Mouse (Mus musculus): Measurements from ENCODE around the gene Grb10. TPM values are rescaled to one million over a fixed set of nuclear protein-coding genes. Genes with fewer than 3 reads are reported as not detected.

Grb10 gene
- polyA plus RNA-seq, 1 experiment = 12.1 TPM

DNA sequence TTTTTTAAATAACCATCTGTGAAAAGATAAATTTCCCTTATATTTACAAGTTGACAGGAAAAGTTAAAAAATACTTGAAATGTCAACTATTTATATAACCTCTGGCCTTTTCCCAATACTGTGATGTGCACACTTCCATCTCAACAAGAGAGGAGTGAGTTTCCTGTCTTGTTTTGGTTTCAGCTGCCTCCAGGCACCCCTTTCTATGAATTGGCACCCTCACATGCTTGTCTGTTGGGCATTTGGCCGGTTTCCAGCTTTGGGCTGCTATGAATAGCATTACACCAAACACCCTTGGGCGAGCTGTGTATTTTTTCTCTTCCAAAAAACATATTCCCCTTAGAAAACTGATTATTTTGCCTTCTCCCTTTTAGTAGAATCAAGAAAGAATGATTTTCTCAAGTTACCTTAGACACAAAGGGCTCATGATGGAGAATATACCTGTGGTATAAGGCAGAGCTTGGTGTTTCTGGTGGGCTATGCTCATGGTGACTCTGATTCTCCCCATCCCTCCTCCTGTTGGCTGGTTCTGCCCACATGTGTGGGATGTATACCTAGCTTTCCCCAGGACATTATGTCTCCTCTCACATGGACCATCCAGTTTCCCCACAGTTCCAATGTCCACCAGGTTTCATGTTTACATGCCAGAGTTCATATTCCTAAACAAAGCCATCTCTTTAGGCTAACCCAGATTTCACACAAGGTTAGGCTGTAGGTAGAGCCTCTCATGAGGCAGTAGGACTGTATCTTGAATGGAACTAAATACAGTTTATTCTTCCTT lies 10.3 kb upstream of the Grb10 start:
- TF ChIP-seq CTCF (IDR thresholded peaks at IDR 0.05; ENCODE audit: control insufficient read depth, insufficient read depth, insufficient replicate concordance, low read depth, low read length) (no peak), POLR2A (IDR thresholded peaks at IDR 0.05; ENCODE audit: control insufficient read depth, low read depth, low read length) (no peak)
- H3K27ac ChIP-seq (ENCODE audit: control insufficient read depth, insufficient read depth, low read depth, low read length) = no peak overlapping the region
- H3K27me3 ChIP-seq (ENCODE audit: control insufficient read depth, insufficient read depth, low read length) = no peaks in the 10 kb centered on the region
- H3K36me3 ChIP-seq (ENCODE audit: control insufficient read depth, insufficient read depth, low read length) = no peaks in the 10 kb centered on the region
- no peak overlapping the region for H3K4me3 ChIP-seq (ENCODE audit: control insufficient read depth, low read depth, low read length)
- H3K4me1 ChIP-seq (ENCODE audit: control insufficient read depth, insufficient read depth, low read length) = no peaks in the 10 kb centered on the region

DNA sequence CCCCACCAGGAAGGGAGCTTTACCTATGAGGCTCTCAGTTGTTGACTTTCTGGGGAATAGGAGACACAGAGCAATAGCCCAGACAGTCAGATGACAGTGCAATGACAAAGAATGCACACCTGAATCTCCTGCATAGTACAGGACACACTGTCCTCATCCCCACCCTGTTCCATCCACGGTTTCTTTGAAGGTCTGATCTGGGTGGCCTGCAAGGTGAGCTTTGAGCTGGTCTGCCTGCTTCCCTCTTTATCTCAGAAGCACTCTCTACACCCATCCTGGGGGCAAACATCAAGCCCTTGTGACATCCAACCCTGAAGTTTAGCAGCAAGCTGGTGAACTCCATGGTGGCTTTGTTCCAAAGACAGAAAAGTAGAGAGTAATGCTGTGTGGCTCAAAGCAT lies 9.7 kb upstream of the Grb10 start:
- Histone ChIP-seq H3K27me3 (ENCODE audit: control insufficient read depth, insufficient read depth, low read length) (no peaks in the 10 kb centered on the region), H3K4me3 (ENCODE audit: control insufficient read depth, low read depth, low read length) (no peak overlapping the region), H3K27ac (ENCODE audit: control insufficient read depth, insufficient read depth, low read depth, low read length) (no peak overlapping the region), H3K4me1 (ENCODE audit: control insufficient read depth, insufficient read depth, low read length) (no peaks in the 10 kb centered on the region), H3K36me3 (ENCODE audit: control insufficient read depth, insufficient read depth, low read length) (no peaks in the 10 kb centered on the region)
- TF ChIP-seq POLR2A (IDR thresholded peaks at IDR 0.05; ENCODE audit: control insufficient read depth, low read depth, low read length) (no peak), CTCF (IDR thresholded peaks at IDR 0.05; ENCODE audit: control insufficient read depth, insufficient read depth, insufficient replicate concordance, low read depth, low read length) (no peak)

DNA sequence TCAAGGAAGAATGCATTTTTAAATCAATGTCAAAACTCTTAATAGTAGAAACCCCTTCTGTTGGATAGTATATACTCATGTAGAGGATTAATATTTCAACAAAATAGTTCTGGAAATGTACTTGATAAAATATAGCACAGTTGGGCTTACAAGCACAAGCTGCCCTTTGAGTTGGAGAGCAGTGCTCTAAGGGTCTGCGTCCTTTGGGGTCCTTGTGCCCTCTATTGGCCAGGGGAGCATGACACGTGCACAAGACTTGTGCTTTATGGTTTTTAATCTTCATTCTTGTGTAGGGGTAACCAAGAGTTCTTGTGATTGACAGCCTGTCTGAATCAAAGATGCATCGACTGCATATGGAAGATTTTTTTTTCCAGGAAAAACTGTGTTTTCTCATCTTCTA lies 5.8 kb upstream of the Grb10 start:
- H3K27me3 ChIP-seq (ENCODE audit: control insufficient read depth, insufficient read depth, low read length) = no peaks in the 10 kb centered on the region
- no peak overlapping the region for H3K4me3 ChIP-seq (ENCODE audit: control insufficient read depth, low read depth, low read length)
- TF ChIP-seq CTCF (IDR thresholded peaks at IDR 0.05; ENCODE audit: control insufficient read depth, insufficient read depth, insufficient replicate concordance, low read depth, low read length) (no peak), POLR2A (IDR thresholded peaks at IDR 0.05; ENCODE audit: control insufficient read depth, low read depth, low read length) (no peak)
- no peak overlapping the region for H3K27ac ChIP-seq (ENCODE audit: control insufficient read depth, insufficient read depth, low read depth, low read length)
- H3K36me3 ChIP-seq (ENCODE audit: control insufficient read depth, insufficient read depth, low read length) = no peaks in the 10 kb centered on the region
- H3K4me1 ChIP-seq (ENCODE audit: control insufficient read depth, insufficient read depth, low read length) = no peaks in the 10 kb centered on the region

DNA sequence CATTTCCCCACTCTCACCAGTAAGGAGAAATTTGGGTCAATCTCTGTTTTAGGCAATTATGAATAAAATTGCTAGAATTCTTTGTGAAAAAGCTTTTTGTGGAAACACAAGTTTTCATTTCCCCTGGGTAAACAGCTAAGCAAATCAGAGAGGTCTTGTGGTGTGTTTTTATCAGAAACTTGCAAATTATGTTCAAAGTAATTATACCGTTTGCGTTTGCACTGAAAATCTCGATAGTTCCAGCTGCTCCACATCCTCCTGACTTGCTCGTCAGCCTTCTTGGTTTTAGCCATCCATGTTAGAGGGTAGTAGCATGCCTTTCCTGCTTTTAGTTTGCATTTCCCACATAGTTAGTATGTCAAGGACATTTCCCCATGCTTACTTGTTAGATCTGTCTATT lies 3.3 kb upstream of the Grb10 start:
- H3K4me3 ChIP-seq (ENCODE audit: control insufficient read depth, low read depth, low read length) = no peak overlapping the region
- H3K4me1 ChIP-seq (ENCODE audit: control insufficient read depth, insufficient read depth, low read length) = peaks cover 4% of the 10 kb centered on the region
- TF ChIP-seq CTCF (IDR thresholded peaks at IDR 0.05; ENCODE audit: control insufficient read depth, insufficient read depth, insufficient replicate concordance, low read depth, low read length) (no peak), POLR2A (IDR thresholded peaks at IDR 0.05; ENCODE audit: control insufficient read depth, low read depth, low read length) (no peak)
- no peaks in the 10 kb centered on the region; the same call in 1 of the 2 replicates for H3K27me3 ChIP-seq (ENCODE audit: control insufficient read depth, insufficient read depth, low read length)
- H3K36me3 ChIP-seq (ENCODE audit: control insufficient read depth, insufficient read depth, low read length) = no peaks in the 10 kb centered on the region
- no peak overlapping the region for H3K27ac ChIP-seq (ENCODE audit: control insufficient read depth, insufficient read depth, low read depth, low read length)

DNA sequence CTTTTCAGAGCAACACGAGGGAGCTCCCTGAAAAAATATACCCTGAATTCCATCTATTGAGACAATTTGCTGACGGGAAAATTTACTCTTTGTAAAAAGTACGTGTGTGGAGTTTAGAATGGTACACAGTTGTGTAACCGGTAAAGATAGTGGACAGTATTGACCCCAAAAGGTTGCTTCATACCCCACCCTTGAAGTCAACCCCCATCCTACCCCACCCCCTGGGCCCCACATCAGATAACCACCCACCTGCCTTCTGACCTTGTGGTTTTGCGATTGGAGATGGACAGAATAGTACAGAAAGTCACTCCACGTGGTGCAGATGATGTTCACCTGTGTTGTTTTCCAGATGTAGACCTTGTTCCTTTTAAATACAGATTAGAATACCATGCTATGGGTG lies 2.9 kb upstream of the Grb10 start:
- H3K4me1 ChIP-seq (ENCODE audit: control insufficient read depth, insufficient read depth, low read length) = peaks cover 4% of the 10 kb centered on the region
- H3K4me3 ChIP-seq (ENCODE audit: control insufficient read depth, low read depth, low read length) = no peak overlapping the region
- no peak for TF ChIP-seq POLR2A (IDR thresholded peaks at IDR 0.05; ENCODE audit: control insufficient read depth, low read depth, low read length)
- no peak for TF ChIP-seq CTCF (IDR thresholded peaks at IDR 0.05; ENCODE audit: control insufficient read depth, insufficient read depth, insufficient replicate concordance, low read depth, low read length)
- H3K36me3 ChIP-seq (ENCODE audit: control insufficient read depth, insufficient read depth, low read length) = no peaks in the 10 kb centered on the region
- H3K27me3 ChIP-seq (ENCODE audit: control insufficient read depth, insufficient read depth, low read length) = no peaks in the 10 kb centered on the region; the same call in 1 of the 2 replicates
- H3K27ac ChIP-seq (ENCODE audit: control insufficient read depth, insufficient read depth, low read depth, low read length) = no peak overlapping the region

DNA sequence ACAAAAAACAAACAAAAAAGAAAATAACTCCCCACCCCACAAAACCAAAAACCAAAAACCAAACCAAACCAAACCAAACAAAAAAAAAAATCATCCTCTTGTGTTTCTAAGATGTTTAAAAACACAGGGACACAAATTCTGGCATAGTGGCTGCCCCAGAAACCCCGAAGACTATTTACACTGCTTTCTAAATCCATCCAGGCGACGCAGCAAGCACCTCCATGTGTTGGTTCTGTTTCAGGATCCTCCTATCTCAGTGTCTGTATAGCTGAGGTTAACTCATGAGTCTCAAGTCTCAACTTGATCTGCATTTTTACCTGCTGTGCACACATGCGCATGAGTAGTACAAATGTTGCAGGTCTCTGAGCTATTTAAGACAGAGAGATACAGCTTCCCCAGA lies 1.9 kb upstream of the Grb10 start:
- Histone ChIP-seq H3K4me1 (ENCODE audit: control insufficient read depth, insufficient read depth, low read length) (peaks cover 6% of the 10 kb centered on the region), H3K27me3 (ENCODE audit: control insufficient read depth, insufficient read depth, low read length) (no peaks in the 10 kb centered on the region; the same call in 1 of the 2 replicates), H3K4me3 (ENCODE audit: control insufficient read depth, low read depth, low read length) (no peak overlapping the region), H3K27ac (ENCODE audit: control insufficient read depth, insufficient read depth, low read depth, low read length) (no peak overlapping the region), H3K36me3 (ENCODE audit: control insufficient read depth, insufficient read depth, low read length) (no peaks in the 10 kb centered on the region)
- TF ChIP-seq POLR2A (IDR thresholded peaks at IDR 0.05; ENCODE audit: control insufficient read depth, low read depth, low read length) (no peak), CTCF (IDR thresholded peaks at IDR 0.05; ENCODE audit: control insufficient read depth, insufficient read depth, insufficient replicate concordance, low read depth, low read length) (no peak)

DNA sequence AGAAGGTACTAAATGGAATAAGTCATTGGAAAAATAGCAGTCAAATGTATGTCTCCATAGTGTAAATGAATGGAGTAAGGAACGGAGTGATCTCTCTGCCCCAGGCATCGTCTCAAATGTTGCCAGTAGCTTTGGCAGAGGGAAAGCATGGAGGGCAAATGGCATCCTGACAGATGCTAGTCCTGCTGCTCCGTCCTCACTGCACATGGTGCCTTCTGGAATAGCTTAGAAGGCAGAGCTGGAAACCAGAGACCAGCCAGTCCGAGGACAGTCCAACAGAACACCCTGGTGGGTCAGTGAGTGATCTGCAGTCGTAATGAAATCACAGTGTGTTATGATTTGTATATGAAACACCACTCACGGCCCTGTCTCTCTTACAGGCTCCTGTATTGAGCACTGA lies 1.3 kb upstream of the Grb10 start:
- no peak for TF ChIP-seq CTCF (IDR thresholded peaks at IDR 0.05; ENCODE audit: control insufficient read depth, insufficient read depth, insufficient replicate concordance, low read depth, low read length)
- peaks cover 9% of the 10 kb centered on the region for H3K4me1 ChIP-seq (ENCODE audit: control insufficient read depth, insufficient read depth, low read length)
- H3K27me3 ChIP-seq (ENCODE audit: control insufficient read depth, insufficient read depth, low read length) = no peaks in the 10 kb centered on the region; the same call in 1 of the 2 replicates
- no peak overlapping the region for H3K27ac ChIP-seq (ENCODE audit: control insufficient read depth, insufficient read depth, low read depth, low read length)
- H3K4me3 ChIP-seq (ENCODE audit: control insufficient read depth, low read depth, low read length) = no peak overlapping the region
- H3K36me3 ChIP-seq (ENCODE audit: control insufficient read depth, insufficient read depth, low read length) = no peaks in the 10 kb centered on the region

Measured in testis, adult 2 months (tissue).